Mouse (Mus musculus) frontal cortex, adult (tissue): ENCODE data around the gene Tmem192.
"Not testable (repeated sequence)": the region's sequence is repeated elsewhere in the genome, so short reads cannot be mapped to it uniquely, and the experiment has no call there.

Source experiments
- ATAC-seq: cut with Nextera tagmentation; 2 replicates; pipeline ENCODE4 v1.9.2; 2017; ENCODE audit warnings: mild to moderate bottlenecking, moderate library complexity, mixed read lengths; ENCODE audit not compliant: low TSS enrichment

Tmem192 gene

DNA sequence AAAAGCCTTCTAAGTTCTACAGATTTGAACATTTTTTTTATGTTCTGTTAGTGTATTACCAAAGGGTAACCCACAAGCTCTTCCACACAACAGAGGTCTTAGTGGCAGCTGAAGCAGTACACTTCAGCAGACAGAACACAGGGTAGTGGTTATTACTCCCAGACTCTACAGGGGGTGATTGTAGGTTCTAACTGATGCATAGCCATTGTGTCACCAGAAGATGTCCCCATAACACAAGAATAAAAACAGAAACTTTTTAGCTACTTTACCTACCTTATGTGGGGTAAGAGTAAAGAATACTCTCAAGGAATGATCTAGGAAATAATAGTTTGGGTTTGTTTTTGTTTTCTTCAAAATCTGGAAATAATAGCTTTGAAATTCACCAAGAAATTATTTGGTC is 15.9 kb downstream of the Tmem192 start:
- peak; percentile 70; the same call in 1 of the 2 replicates for ATAC-seq

DNA sequence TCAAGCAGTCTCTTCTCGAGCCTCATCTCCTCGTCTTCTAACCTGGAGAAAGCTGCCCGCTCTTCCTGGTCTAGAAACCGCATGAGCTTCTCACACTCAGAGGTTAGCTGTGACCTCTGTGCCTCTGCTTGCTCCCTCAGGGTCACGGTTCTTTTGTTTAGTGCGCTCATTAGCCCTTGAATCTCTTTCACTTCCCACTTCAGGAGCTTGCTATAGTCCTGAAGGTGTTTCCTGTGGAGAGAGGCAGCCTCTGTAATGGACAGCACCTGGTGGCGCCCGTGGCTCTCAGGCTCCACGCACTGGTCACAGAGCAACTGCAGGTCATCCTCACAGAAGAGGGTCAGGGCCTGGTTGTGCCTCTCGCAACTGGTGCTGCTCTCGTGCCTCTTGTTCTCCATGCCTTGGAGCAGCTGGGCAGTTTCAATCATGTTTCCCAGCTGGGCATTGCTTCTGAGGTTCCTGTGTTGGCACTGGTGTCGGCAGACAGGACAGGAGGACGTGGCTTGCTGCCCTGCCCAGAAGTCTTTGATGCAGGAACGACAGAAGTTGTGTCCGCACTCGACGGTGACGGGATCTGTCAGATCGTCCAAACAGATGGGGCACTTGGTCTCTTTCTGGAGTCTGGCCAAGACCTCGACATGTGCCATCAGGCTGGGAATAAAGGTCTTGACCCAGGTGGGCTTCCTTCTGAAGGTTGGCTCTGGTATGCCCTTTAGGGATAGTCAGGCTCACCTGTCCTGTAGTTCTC is 36.3 kb downstream of the Tmem192 start:
- no peak for ATAC-seq

- no peak for ATAC-seq
These were observed 40.7 kb downstream of the Tmem192 start, which contains the start of gene Trim75 for GRCm38 (mm10) chr8:64987731-64988130. TSS of gene Trim75 (minus strand) at chr8:64987831.

DNA sequence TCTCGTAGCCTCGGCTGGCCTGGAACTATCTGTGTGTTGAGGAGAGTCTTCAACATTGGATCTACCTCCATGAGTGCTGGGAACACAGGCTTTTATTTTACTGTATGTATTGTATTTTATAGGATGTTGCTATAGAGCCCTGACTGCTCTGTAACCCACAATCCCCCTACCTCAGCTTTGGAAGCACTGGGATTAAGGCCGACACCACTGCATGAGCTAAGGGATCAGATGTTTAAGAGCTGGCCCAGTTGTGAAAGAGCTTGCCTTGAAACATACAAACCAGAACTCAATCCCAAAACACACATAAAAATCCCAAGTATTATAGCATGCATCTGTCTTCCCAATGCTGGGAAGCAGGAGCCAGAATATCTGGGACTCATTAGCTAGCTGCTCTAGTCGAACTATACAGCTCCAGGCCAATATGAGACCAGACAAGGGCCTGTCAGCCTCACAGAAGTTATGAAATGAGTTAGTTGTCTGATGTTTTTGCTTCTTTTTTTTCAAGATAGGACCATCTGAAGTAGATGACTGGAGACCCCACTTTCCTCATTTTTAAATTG is 51.9 kb downstream of the Tmem192 start:
- no peak for ATAC-seq

- not testable (repeated sequence) for ATAC-seq
These were observed 60.6 kb downstream of the Tmem192 start for GRCm38 (mm10) chr8:65007616-65008015.

- ATAC-seq: no peak
These were observed 71.4 kb downstream of the Tmem192 start, which contains the start of the genes Trim61 and Trim60 for GRCm38 (mm10) chr8:65018423-65018822. TSS of gene Trim61 (minus strand) at chr8:65018523. TSS of gene Trim60 (minus strand) at chr8:65018584.
